In the genomic region with DNA sequence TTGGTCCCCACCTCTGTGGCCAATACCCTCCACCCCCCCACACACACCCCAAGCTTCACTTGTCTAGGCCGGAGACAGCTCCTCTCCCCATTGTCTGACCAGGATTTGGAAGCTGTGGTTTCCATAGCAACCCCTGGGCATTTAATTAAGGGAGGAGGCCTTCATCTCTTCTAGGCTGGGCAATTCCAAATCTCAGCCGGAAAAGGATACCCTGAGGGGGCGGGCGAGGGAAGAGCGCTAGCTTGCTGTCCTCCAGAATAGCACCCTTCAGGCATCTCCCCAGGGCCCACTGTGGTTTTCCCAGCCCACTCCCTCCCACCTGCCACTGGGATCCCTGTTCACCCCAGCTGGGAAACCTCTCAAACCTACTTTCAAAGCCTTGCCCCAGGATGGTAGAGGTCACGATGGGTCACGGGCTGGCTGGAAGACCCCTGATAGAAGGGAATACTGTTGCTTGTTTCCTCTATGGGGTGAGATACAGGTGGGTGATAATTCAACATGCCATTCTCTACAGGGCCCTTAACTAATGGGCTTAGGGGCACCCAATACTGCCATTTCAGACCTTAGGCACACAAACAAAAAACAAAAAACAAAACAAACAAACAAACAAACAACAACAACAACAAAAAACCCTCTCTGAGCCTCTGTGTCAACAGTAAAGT, we compare ENCODE assay signal across 9 mouse cellular contexts. TPM values are rescaled to one million over a fixed set of nuclear protein-coding genes. Genes with fewer than 3 reads are reported as not detected.
A peak's percentile ranks its signal among the peaks of the same experiment; 100 is the strongest.
DNase-seq lines count a peak whose midpoint lies in the region; ATAC-seq lines count a peak whose summit lies in the region.
"Had no signal": no experiment of that assay in that cellular context is flagged by ENCODE, and none has a peak within 500 bp of the region (broad histone marks: within the 10 kb centered on the region; RNA-seq: fewer than 3 reads in every experiment).

No protein-coding gene starts in this region.

- no peaks in the 10 kb centered on the region for H3K27me3 ChIP-seq in kidney, embryonic 16.5 days (ENCODE audit: insufficient read depth, low read length)
- H3K27me3 ChIP-seq in hindbrain, embryonic 15.5 days = no peaks in the 10 kb centered on the region

- H3K27ac ChIP-seq in kidney, embryonic 16.5 days (ENCODE audit: low read length) = no peak overlapping the region
- H3K27ac ChIP-seq in hindbrain, embryonic 15.5 days (replicated peaks) = no peak overlapping the region; the same call in 1 of the 2 replicates

- no peaks in the 10 kb centered on the region for H3K36me3 ChIP-seq in kidney, embryonic 16.5 days (ENCODE audit: insufficient read depth, low read length)
- no peaks in the 10 kb centered on the region for H3K36me3 ChIP-seq in hindbrain, embryonic 15.5 days

- WGBS in kidney, embryonic 16.5 days = 38% methylated on average over 7 of the region's 7 CpGs
- 15% methylated on average over 7 of the region's 7 CpGs for WGBS in hindbrain, embryonic 15.5 days

- no peak for ATAC-seq in kidney, embryonic 16.5 days (ENCODE audit: low FRiP score, low TSS enrichment)
- peak; percentile 27; the same call in 1 of the 2 replicates for ATAC-seq in hindbrain, embryonic 15.5 days (ENCODE audit: low FRiP score, low read depth)

- peaks cover 17% of the 10 kb centered on the region for H3K4me1 ChIP-seq in kidney, embryonic 16.5 days (ENCODE audit: insufficient read depth, low read length)
- peaks cover 16% of the 10 kb centered on the region for H3K4me1 ChIP-seq in hindbrain, embryonic 15.5 days (replicated peaks)

- H3K9ac ChIP-seq in kidney, embryonic 16.5 days (replicated peaks; ENCODE audit: low read length) = no peak overlapping the region
- H3K9ac ChIP-seq in hindbrain, embryonic 15.5 days = no peak overlapping the region

- H3K4me2 ChIP-seq in kidney, embryonic 16.5 days (replicated peaks; ENCODE audit: low read depth, low read length) = no peak overlapping the region
- H3K4me2 ChIP-seq in hindbrain, embryonic 15.5 days = peak overlapping the region; percentile 11

- H3K4me3 ChIP-seq in kidney, embryonic 16.5 days (ENCODE audit: low read length) = no peak overlapping the region
- no peak overlapping the region for H3K4me3 ChIP-seq in hindbrain, embryonic 15.5 days

- H3K9me3 ChIP-seq in kidney, embryonic 16.5 days (ENCODE audit: low read length) = no peaks in the 10 kb centered on the region
- no peaks in the 10 kb centered on the region for H3K9me3 ChIP-seq in hindbrain, embryonic 15.5 days

- peak; percentile 35 for DNase-seq in kidney, adult 11 months
- DNase-seq in embryo, embryonic 10.5 days (ENCODE audit: low spot score) = peak; percentile 85
- DNase-seq in retina, embryonic 14.5 days (ENCODE audit: low spot score) = peak; percentile 78
- no peak for DNase-seq in cerebellum, adult 11 months
- DNase-seq in ovary, postnatal 14 days (ENCODE audit: low spot score) = no peak
- DNase-seq in layer of hippocampus, postnatal 25 days (ENCODE audit: extremely low spot score in 1 of 2, low spot score in 1 of 2) = no peak
- DNase-seq: cerebellum, adult 9-11 months had no signal

RNA-seq across cellular contexts. Expression of a gene that starts 14.4 kb away (rescaled TPM):
- polyA plus RNA-seq in kidney, embryonic 16.5 days (2015; fragmentation: Nextera tagmentation; extraction: Ambion mirVana) = 0.45 and 0.75 TPM in 2 replicates
- polyA plus RNA-seq in hindbrain, embryonic 15.5 days (2015; fragmentation: Nextera tagmentation; extraction: Ambion mirVana) = 10.3 and 10.4 TPM in 2 replicates
- total RNA-seq in layer of hippocampus, postnatal 25 days (2021) = 1 to 10 TPM; 8.3 to 9.4 TPM

RNA-seq across cellular contexts. Expression of a gene that starts 16.4 kb away (rescaled TPM):
- 0.95 and 1.1 TPM in 2 replicates for polyA plus RNA-seq in kidney, embryonic 16.5 days (2015; fragmentation: Nextera tagmentation; extraction: Ambion mirVana)
- 6.8 TPM in 2 replicates for polyA plus RNA-seq in hindbrain, embryonic 15.5 days (2015; fragmentation: Nextera tagmentation; extraction: Ambion mirVana)
- total RNA-seq in layer of hippocampus, postnatal 25 days (2021) = 10 to 100 TPM in 1 of 2 experiments, 1 to 10 TPM in 1; 9.0 to 11.1 TPM

RNA-seq across cellular contexts. Expression of a gene that starts 28.9 kb away (rescaled TPM):
- polyA plus RNA-seq in kidney, embryonic 16.5 days (2015; fragmentation: Nextera tagmentation; extraction: Ambion mirVana) = 19.0 and 27.1 TPM in 2 replicates
- 19.4 and 24.8 TPM in 2 replicates for polyA plus RNA-seq in hindbrain, embryonic 15.5 days (2015; fragmentation: Nextera tagmentation; extraction: Ambion mirVana)
- 10 to 100 TPM; 75.8 to 79.9 TPM for total RNA-seq in layer of hippocampus, postnatal 25 days (2021)

RNA-seq across cellular contexts. Expression of a gene that starts 36.4 kb away (rescaled TPM):
- polyA plus RNA-seq in kidney, embryonic 16.5 days (2015; fragmentation: Nextera tagmentation; extraction: Ambion mirVana) = 36.6 and 39.1 TPM in 2 replicates
- polyA plus RNA-seq in hindbrain, embryonic 15.5 days (2015; fragmentation: Nextera tagmentation; extraction: Ambion mirVana) = 5.7 TPM in 2 replicates
- total RNA-seq in layer of hippocampus, postnatal 25 days (2021) = 1 to 10 TPM; 1.0 to 1.5 TPM

Comparison
In these comparisons a context has a peak if more than half of its experiments do, and no peak if none do; other contexts are left out.
1. DNase-seq: peak in kidney, adult 11 months (single experiment), embryo, embryonic 10.5 days (single experiment) and retina, embryonic 14.5 days (single experiment); none in cerebellum, adult 11 months (single experiment), ovary, postnatal 14 days (single experiment) and layer of hippocampus, postnatal 25 days (0 of 2).